Mouse (Mus musculus): ENCODE measurements around the gene Rex1bd. TPM values are rescaled to one million over a fixed set of nuclear protein-coding genes. Genes with fewer than 3 reads are reported as not detected.
A peak's percentile ranks its signal among the peaks of the same experiment; 100 is the strongest.

Rex1bd gene
- polyA plus RNA-seq, 1 experiment = 189 TPM

DNA sequence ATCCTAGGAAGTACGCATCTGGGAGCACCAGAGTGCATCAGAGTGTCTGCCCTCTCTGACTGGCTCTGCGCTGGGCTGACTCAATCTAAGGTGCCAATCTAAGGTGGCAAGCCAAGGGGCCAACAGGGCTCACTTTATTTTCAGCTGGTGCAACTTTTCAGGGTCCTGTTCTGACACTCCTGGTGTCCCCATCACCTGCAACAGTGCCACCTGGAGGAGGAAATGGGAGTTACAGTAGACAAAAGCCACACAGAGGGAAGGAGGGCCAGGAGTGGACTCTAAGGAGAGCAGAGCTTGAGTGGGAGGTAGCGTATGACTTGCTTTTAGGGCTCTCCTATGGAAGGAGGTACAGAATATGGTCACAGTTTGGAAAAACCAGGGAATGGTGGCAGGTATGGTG lies 1.7 kb downstream of the Rex1bd start:
- no peak overlapping the region for H3K27ac ChIP-seq (ENCODE audit: insufficient read depth, low read length)
- TF ChIP-seq POLR2A (IDR thresholded peaks at IDR 0.05; ENCODE audit: borderline replicate concordance, insufficient read depth, low read length) = no peak
- TF ChIP-seq CTCF (IDR thresholded peaks at IDR 0.05; ENCODE audit: borderline replicate concordance, insufficient read depth, low read depth, low read length) = peak; percentile 87
- H3K4me3 ChIP-seq (replicated peaks; ENCODE audit: insufficient read depth, low read depth, low read length) = no peak overlapping the region
- peak; percentile 79 to 86 for DNase-seq
- H3K4me1 ChIP-seq (ENCODE audit: control insufficient read depth, insufficient read depth, low read length) = peaks cover 33% of the 10 kb centered on the region
- H3K27me3 ChIP-seq (ENCODE audit: control insufficient read depth, insufficient read depth, low read length) = no peaks in the 10 kb centered on the region
- WGBS = 49% methylated on average over 3 of the region's 3 CpGs

DNA sequence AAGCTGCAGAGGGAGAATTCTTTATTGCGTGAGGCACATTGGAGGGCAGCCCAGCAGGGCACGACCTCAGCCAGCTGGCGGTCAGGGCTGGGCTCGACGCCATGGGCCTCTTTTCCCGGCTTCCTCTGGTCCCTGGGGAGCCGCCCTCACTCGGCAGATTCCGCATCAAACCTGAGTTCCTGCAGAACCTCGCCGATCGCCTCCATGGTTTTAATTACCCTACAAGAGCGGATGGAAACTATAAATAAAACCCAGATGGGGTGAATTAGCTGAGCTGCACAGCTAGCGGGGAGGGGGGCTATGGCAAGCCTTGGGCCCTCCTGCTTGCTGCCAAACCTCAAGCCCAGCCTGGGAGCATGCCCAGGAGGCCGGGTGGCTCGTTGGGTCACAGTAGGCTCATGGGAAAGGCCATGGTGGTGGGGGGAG lies 2.2 kb downstream of the Rex1bd start:
- WGBS = 8% methylated on average over 16 of the region's 16 CpGs
- Histone ChIP-seq H3K27ac (ENCODE audit: insufficient read depth, low read length) (no peak overlapping the region), H3K4me3 (replicated peaks; ENCODE audit: insufficient read depth, low read depth, low read length) (no peak overlapping the region), H3K4me1 (ENCODE audit: control insufficient read depth, insufficient read depth, low read length) (peaks cover 31% of the 10 kb centered on the region), H3K27me3 (ENCODE audit: control insufficient read depth, insufficient read depth, low read length) (no peaks in the 10 kb centered on the region)
- peak; percentile 62 to 67 for DNase-seq
- no peak for TF ChIP-seq POLR2A (IDR thresholded peaks at IDR 0.05; ENCODE audit: borderline replicate concordance, insufficient read depth, low read length)
- TF ChIP-seq CTCF (IDR thresholded peaks at IDR 0.05; ENCODE audit: borderline replicate concordance, insufficient read depth, low read depth, low read length) = no peak

DNA sequence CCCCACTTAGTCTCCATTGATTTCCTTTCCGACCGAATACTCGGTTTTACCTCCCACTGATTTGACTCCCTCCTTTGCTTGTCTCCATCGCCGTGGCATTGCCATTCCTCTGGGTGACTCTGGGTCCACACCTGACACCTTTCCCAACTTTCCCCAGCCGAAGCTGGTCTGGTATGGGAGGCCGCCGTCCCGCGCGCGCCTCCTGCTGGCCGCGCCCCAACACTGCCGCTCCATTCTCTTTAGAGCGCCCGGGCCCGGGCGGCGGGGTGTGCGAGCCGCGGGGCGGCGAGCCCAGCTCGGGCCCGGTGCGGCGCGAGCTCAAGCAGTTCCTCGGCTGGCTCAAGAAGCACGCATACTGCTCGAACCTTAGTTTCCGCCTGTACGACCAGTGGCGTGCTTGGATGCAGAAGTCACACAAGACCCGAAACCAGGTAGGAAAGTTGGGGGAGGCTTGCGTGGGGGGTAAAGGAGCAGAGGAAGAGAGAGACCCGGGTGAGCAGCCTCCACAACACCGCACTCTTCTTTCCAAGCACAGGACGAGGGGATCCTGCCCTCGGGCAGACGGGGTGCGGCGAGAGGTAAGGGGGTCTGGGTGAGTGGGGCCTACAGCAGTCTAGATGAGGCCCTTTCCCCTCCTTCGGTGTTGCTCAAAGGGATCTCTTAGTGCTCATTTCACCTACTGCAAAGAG lies 3.3 kb downstream of the Rex1bd start:
- H3K27me3 ChIP-seq (ENCODE audit: control insufficient read depth, insufficient read depth, low read length) = no peaks in the 10 kb centered on the region
- DNase-seq = peak; percentile 80
- H3K4me3 ChIP-seq (replicated peaks; ENCODE audit: insufficient read depth, low read depth, low read length) = no peak overlapping the region
- TF ChIP-seq POLR2A (IDR thresholded peaks at IDR 0.05; ENCODE audit: borderline replicate concordance, insufficient read depth, low read length) (no peak), CTCF (IDR thresholded peaks at IDR 0.05; ENCODE audit: borderline replicate concordance, insufficient read depth, low read depth, low read length) (peak; percentile 74)
- peaks cover 22% of the 10 kb centered on the region for H3K4me1 ChIP-seq (ENCODE audit: control insufficient read depth, insufficient read depth, low read length)
- 18% methylated on average over 46 of the region's 46 CpGs for WGBS
- H3K27ac ChIP-seq (ENCODE audit: insufficient read depth, low read length) = no peak overlapping the region

DNA sequence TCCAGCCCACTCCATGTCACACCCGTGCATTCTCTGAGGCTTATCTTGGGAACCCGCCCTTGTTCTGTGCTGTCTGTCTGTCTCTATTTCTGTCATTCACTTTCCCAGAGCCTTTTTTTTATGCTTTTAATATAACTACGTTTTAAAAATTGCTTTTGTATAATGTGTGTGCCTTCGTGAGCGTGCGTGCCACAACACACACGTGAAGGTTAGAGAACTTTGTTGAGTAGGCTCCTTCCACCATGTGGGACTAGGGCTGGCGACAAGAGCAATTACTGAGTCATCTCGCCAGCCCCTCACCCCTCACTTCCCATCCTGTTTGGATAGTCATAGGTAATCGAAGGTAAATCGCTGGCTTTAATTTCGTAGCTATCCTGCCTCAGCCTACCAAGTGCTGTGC lies 4.0 kb downstream of the Rex1bd start:
- 47% methylated on average over 12 of the region's 12 CpGs for WGBS
- H3K27me3 ChIP-seq (ENCODE audit: control insufficient read depth, insufficient read depth, low read length) = no peaks in the 10 kb centered on the region
- no peak for DNase-seq

DNA sequence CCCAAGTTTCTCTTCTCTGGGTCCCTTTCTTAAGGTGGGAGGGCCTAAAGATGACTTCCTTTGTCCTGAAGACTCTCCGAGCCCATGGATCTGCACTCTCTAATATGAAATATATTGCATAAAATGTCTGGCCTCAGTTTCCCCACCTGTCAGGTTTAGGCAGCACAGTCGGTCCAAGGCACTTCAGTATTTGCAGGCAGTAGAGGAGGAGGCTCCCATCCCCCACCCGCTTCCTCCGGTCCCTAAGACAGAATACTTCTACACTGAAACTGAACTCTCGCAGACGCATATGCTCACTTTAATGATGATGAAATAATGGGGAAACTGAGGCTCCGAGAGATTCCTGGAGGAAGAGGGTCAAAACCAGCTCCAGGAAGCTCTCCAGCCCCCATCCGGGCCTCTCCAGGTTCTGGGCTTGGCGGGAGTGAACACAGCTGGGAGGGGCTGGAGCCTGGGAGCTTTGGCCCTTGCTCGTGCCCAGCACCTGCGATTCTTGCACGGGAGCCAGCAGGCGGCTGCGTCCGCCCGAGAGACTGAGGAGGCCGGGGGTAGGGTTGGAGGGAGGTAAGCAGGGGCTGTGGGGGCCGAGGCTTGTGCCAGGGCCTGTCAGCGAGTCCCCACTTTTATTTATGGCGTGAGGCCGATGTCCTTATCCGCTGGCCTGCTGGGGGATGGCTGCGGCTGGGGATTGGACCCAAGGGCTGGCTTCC lies 4.6 kb downstream of the Rex1bd start:
- Histone ChIP-seq H3K27me3 (ENCODE audit: control insufficient read depth, insufficient read depth, low read length) (no peaks in the 10 kb centered on the region), H3K27ac (ENCODE audit: insufficient read depth, low read length) (no peak overlapping the region), H3K4me3 (replicated peaks; ENCODE audit: insufficient read depth, low read depth, low read length) (no peak overlapping the region), H3K4me1 (ENCODE audit: control insufficient read depth, insufficient read depth, low read length) (peaks cover 22% of the 10 kb centered on the region)
- no peak for TF ChIP-seq CTCF (IDR thresholded peaks at IDR 0.05; ENCODE audit: borderline replicate concordance, insufficient read depth, low read depth, low read length)
- no peak for TF ChIP-seq POLR2A (IDR thresholded peaks at IDR 0.05; ENCODE audit: borderline replicate concordance, insufficient read depth, low read length)
- DNase-seq = peak; percentile 60 to 61
- 18% methylated on average over 23 of the region's 23 CpGs for WGBS

More for the DNA sequence above, 4.0 kb downstream of the Rex1bd start:
- Histone ChIP-seq H3K4me1 (ENCODE audit: control insufficient read depth, insufficient read depth, low read length) (peaks cover 22% of the 10 kb centered on the region), H3K4me3 (replicated peaks; ENCODE audit: insufficient read depth, low read depth, low read length) (no peak overlapping the region), H3K27ac (ENCODE audit: insufficient read depth, low read length) (no peak overlapping the region)
- TF ChIP-seq CTCF (IDR thresholded peaks at IDR 0.05; ENCODE audit: borderline replicate concordance, insufficient read depth, low read depth, low read length) (no peak), POLR2A (IDR thresholded peaks at IDR 0.05; ENCODE audit: borderline replicate concordance, insufficient read depth, low read length) (no peak)

DNA sequence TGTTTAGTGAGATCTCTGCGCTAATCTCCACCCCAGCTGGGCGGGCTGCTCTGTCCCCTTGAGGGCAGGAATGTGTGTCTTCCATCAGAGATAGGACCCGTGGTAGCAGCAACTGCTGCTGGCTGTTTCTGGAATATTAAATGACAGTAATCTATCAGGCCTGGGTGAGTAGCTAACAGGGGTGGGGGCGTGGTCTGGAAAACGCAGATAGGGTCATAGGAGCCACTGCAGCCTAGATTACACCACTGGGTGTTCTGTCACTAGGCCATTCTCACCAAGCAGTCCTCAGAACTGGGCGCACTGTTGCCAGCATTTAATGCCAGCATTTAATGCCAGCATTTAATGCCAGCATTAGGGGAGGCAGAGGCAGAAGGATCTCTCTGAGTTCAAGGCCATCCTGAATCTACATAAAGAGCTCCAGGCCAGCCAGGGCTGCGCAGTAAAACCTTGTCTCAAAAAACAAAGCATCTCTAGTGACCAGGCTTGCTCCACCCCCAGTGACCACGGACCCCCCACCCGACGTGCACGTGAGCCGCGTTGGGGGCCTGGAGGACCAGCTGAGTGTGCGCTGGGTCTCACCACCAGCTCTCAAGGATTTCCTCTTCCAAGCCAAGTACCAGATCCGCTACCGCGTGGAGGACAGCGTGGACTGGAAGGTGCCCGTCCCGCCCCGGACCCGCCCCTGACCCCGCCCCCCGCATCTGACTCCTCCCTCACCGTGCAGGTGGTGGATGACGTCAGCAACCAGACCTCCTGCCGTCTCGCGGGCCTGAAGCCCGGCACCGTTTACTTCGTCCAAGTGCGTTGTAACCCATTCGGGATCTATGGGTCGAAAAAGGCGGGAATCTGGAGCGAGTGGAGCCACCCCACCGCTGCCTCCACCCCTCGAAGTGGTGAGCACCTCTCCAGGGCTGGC lies 5.9 kb downstream of the Rex1bd start:
- DNase-seq = peak; percentile 81 to 85
- 18% methylated on average over 38 of the region's 39 CpGs for WGBS
- H3K27me3 ChIP-seq (ENCODE audit: control insufficient read depth, insufficient read depth, low read length) = no peaks in the 10 kb centered on the region
- H3K27ac ChIP-seq (ENCODE audit: insufficient read depth, low read length) = no peak overlapping the region
- TF ChIP-seq CTCF (IDR thresholded peaks at IDR 0.05; ENCODE audit: borderline replicate concordance, insufficient read depth, low read depth, low read length) (no peak), POLR2A (IDR thresholded peaks at IDR 0.05; ENCODE audit: borderline replicate concordance, insufficient read depth, low read length) (no peak)
- H3K4me3 ChIP-seq (replicated peaks; ENCODE audit: insufficient read depth, low read depth, low read length) = peak overlapping the region; percentile 11
- H3K4me1 ChIP-seq (ENCODE audit: control insufficient read depth, insufficient read depth, low read length) = peaks cover 20% of the 10 kb centered on the region

DNA sequence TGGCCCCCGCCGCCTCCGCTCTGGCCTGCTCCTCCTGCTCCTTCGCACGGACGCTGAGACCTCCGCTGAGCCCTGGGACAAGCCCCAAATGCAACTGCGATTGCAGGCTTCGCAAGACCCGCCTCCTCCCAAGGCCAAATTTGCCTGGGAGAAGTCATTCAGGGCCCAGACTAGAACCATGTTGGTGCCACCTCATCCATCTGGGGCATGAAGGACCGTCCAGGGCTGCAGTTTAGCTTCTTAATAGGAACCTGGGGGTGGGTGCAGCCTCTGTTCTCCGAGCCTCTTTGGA lies 10.8 kb downstream of the Rex1bd start:
- DNase-seq = no peak
- TF ChIP-seq POLR2A (IDR thresholded peaks at IDR 0.05; ENCODE audit: borderline replicate concordance, insufficient read depth, low read length) (no peak), CTCF (IDR thresholded peaks at IDR 0.05; ENCODE audit: borderline replicate concordance, insufficient read depth, low read depth, low read length) (no peak)
- WGBS = 52% methylated on average over 12 of the region's 12 CpGs
- Histone ChIP-seq H3K4me1 (ENCODE audit: control insufficient read depth, insufficient read depth, low read length) (peaks cover 9% of the 10 kb centered on the region; the same call in 1 of the 2 replicates), H3K27me3 (ENCODE audit: control insufficient read depth, insufficient read depth, low read length) (peaks cover 1% of the 10 kb centered on the region; the same call in 1 of the 2 replicates), H3K4me3 (replicated peaks; ENCODE audit: insufficient read depth, low read depth, low read length) (no peak overlapping the region), H3K27ac (ENCODE audit: insufficient read depth, low read length) (no peak overlapping the region)
